Mouse (Mus musculus): Measurements from ENCODE around the gene Ubxn10. TPM values are rescaled to one million over a fixed set of nuclear protein-coding genes. Genes with fewer than 3 reads are reported as not detected.

The Ubxn10 gene
- polyA plus RNA-seq, 1 experiment from 2014 or later, result 10.3 TPM

DNA sequence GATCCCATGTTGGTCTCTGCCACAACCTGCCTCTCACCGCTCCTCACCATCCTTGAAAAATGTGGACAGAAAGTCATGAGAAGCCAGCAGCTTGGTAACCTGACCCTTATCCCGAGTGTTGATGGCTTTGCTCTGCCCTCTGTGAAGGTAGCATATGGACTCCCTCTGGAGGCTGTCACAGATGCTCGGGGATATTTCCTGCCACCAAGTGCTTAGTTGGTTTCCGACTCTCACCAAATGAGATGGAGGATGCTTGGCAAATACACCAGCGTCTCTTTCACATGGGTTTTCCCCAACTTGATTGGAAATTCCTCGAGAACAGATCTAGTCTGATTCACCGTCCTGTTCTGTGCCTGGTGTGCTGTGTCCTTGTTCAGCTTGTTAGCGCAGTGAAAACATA is 24.3 kb downstream of the Ubxn10 start:
- no peak overlapping the region for H3K4me2 ChIP-seq (replicated peaks)
- no peaks in the 10 kb centered on the region for H3K4me1 ChIP-seq
- H3K9ac ChIP-seq, result no peak overlapping the region
- H3K9me3 ChIP-seq (replicated peaks), result no peaks in the 10 kb centered on the region
- no peak overlapping the region for H3K27ac ChIP-seq (replicated peaks)
- H3K36me3 ChIP-seq, result no peaks in the 10 kb centered on the region
- H3K4me3 ChIP-seq (replicated peaks), result no peak overlapping the region
- no peak for ATAC-seq (ENCODE audit: insufficient number of reproducible peaks, low FRiP score, low TSS enrichment, low read depth)
- H3K27me3 ChIP-seq, result no peaks in the 10 kb centered on the region; the same call in 1 of the 2 replicates
- 66% methylated on average over 8 of the region's 8 CpGs for WGBS

DNA sequence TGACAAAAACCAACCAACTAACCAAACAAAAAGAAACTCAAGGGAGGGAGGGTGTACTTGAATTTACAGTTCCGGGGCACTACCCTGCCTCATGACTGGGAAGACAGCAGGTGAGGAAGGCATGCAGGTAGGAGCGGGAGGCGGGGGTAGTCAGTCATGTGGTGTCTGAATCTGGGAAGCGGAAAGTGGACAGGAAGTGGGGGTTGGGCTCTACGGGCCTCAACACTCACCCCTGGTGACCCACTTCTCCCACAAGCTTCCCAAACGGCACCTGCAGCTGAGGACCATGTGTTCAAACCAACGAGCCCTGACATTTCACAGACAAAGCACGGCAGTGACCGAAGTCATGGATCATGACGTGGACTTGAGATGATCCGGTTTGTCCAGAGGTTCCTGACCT is 24.9 kb downstream of the Ubxn10 start:
- no peaks in the 10 kb centered on the region for H3K36me3 ChIP-seq
- no peaks in the 10 kb centered on the region for H3K4me1 ChIP-seq
- ATAC-seq (ENCODE audit: insufficient number of reproducible peaks, low FRiP score, low TSS enrichment, low read depth), result no peak
- no peak overlapping the region for H3K9ac ChIP-seq
- H3K9me3 ChIP-seq (replicated peaks), result no peaks in the 10 kb centered on the region
- no peak overlapping the region for H3K4me2 ChIP-seq (replicated peaks)
- WGBS, result 85% methylated on average over 11 of the region's 11 CpGs
- H3K27ac ChIP-seq (replicated peaks), result no peak overlapping the region
- H3K4me3 ChIP-seq (replicated peaks), result no peak overlapping the region
- no peaks in the 10 kb centered on the region; the same call in 1 of the 2 replicates for H3K27me3 ChIP-seq

DNA sequence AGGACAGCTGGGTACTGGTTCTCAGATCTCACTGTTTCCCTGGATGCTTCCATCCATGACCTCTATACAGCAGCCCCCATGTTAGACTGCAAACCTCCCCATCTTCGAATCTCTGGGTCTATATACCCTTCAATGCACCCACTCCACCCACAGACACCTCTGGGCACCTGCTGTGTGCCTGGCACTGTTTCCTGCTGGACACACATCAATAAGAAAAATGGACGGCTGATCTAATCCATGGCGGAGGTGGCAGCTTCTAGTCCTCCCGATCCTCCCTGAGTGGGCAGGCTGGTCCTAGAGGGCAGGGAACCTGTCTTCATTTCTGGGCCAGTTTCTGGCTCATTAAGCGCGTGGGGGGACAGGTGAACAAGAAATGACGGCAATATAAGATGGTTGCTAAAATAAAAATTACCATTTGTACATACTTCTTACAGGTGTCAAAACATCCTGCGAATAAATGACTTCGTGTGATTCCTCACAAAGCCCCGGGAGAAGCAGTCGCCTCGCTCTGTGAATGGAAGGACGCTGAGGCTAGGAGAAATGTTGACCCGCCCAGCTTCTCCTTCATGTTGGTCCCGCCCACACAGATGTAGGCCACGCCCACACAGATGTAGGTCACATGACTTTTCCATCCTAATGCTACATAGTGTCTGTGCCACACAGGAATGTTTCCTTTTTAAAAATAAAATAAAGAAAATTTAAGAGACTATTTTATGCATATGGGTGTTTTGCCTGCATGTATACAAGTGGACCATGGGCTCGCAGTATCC is 25.7 kb downstream of the Ubxn10 start:
- H3K27me3 ChIP-seq, result no peaks in the 10 kb centered on the region; the same call in 1 of the 2 replicates
- no peak for ATAC-seq (ENCODE audit: insufficient number of reproducible peaks, low FRiP score, low TSS enrichment, low read depth)
- H3K9ac ChIP-seq, result no peak overlapping the region
- H3K4me2 ChIP-seq (replicated peaks), result no peak overlapping the region
- no peak overlapping the region for H3K27ac ChIP-seq (replicated peaks)
- no peaks in the 10 kb centered on the region for H3K4me1 ChIP-seq
- H3K4me3 ChIP-seq (replicated peaks), result no peak overlapping the region
- WGBS, result 65% methylated on average over 17 of the region's 17 CpGs
- no peaks in the 10 kb centered on the region for H3K9me3 ChIP-seq (replicated peaks)
- H3K36me3 ChIP-seq, result no peaks in the 10 kb centered on the region

DNA sequence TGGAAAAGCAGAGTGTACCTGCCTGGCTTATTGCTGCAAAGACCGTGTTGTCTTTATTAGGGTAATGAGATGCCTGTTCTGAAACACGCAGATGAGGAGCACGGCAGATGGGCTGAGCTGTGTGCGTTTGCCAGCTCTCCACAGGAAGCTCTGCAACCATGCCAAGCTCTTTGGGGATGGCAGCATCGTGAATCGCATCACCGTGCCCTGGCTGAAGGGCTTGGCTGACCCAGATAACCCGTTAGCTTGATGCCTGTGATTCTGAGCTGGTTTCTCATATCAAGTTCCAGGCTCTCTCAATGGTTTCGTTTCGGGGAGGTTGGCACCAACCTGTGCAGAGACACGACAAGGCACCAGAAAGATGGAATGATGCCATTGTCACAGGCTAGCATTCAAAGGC is 26.3 kb downstream of the Ubxn10 start:
- Histone ChIP-seq H3K4me3 (replicated peaks) (no peak overlapping the region), H3K9me3 (replicated peaks) (no peaks in the 10 kb centered on the region), H3K4me1 (no peaks in the 10 kb centered on the region), H3K27me3 (no peaks in the 10 kb centered on the region), H3K27ac (replicated peaks) (no peak overlapping the region), H3K36me3 (no peaks in the 10 kb centered on the region), H3K9ac (no peak overlapping the region), H3K4me2 (replicated peaks) (no peak overlapping the region)
- WGBS, result 76% methylated on average over 11 of the region's 11 CpGs
- ATAC-seq (ENCODE audit: insufficient number of reproducible peaks, low FRiP score, low TSS enrichment, low read depth), result no peak

DNA sequence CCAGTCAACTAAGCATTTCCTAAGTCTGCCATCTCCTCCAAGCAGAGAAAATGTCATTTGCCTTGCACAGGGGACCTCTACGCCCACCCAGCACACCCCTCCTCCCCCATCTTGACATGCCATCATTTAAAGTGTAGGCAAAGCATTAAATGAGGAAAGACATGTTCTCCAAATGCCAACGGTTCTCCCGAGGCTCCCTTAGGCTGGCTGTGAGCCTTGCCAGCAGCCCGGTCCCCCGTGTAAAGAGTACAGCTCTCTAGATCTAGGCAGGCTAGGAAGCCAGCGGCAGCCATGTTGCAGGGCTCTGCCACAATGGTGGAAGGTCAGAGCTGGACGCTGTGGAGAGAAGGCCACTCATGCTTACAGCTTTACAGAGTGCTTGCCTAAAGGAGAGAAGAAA is 27.0 kb downstream of the Ubxn10 start:
- 61% methylated on average over 7 of the region's 7 CpGs for WGBS
- no peaks in the 10 kb centered on the region for H3K36me3 ChIP-seq

DNA sequence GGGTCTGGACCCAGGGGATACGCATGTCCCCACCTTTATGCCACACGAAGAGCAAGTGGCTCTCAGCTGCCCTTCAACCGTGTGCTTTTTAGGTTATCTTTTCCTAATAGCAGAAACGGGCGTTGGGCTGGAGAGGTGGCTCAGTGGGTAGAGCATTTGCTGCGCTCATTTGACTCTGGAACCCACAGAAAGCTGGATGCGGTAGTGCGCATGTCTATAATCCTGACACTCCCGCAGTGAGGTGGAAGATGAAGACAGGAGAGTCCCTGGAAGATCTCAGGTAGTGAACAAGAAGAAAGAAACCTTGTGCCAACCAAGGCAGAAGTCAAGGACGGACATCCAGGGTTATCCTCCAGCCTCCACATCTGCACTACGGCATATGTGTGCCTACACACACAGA is 27.7 kb downstream of the Ubxn10 start:
- Histone ChIP-seq H3K27ac (replicated peaks) (no peak overlapping the region), H3K36me3 (no peaks in the 10 kb centered on the region), H3K4me3 (replicated peaks) (no peak overlapping the region), H3K9me3 (replicated peaks) (no peaks in the 10 kb centered on the region), H3K4me2 (replicated peaks) (no peak overlapping the region), H3K27me3 (no peaks in the 10 kb centered on the region), H3K9ac (no peak overlapping the region), H3K4me1 (no peaks in the 10 kb centered on the region)
- no peak for ATAC-seq (ENCODE audit: insufficient number of reproducible peaks, low FRiP score, low TSS enrichment, low read depth)
- WGBS, result 84% methylated on average over 11 of the region's 11 CpGs

More for the DNA sequence above, 27.0 kb downstream of the Ubxn10 start:
- H3K27ac ChIP-seq (replicated peaks), result no peak overlapping the region
- ATAC-seq (ENCODE audit: insufficient number of reproducible peaks, low FRiP score, low TSS enrichment, low read depth), result no peak
- no peaks in the 10 kb centered on the region for H3K27me3 ChIP-seq
- H3K4me3 ChIP-seq (replicated peaks), result no peak overlapping the region
- no peaks in the 10 kb centered on the region for H3K9me3 ChIP-seq (replicated peaks)
- H3K4me1 ChIP-seq, result no peaks in the 10 kb centered on the region
- H3K4me2 ChIP-seq (replicated peaks), result no peak overlapping the region
- H3K9ac ChIP-seq, result no peak overlapping the region

DNA sequence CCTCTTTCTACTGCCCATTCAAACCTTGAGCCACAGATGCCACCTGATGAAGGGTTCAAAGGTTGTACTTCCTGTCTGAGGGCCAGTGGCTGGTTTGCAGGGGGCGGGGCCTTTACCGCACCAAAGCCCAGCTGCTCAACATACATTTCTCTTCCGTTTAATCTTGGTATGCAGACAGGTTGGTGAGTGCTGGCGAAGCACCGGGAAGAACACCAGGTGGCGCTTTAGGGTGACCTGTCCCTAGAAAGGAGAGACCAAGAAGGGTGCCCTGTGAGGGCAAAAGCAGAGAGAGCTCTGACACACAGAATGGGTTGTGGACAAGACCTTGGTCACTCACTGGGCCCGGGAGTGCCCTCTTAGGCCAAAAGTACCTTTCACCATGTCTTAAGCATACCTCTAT is 28.3 kb downstream of the Ubxn10 start:
- Histone ChIP-seq H3K4me1 (no peaks in the 10 kb centered on the region), H3K36me3 (no peaks in the 10 kb centered on the region), H3K27ac (replicated peaks) (no peak overlapping the region), H3K9me3 (replicated peaks) (no peaks in the 10 kb centered on the region), H3K9ac (no peak overlapping the region), H3K4me2 (replicated peaks) (no peak overlapping the region), H3K4me3 (replicated peaks) (no peak overlapping the region), H3K27me3 (no peaks in the 10 kb centered on the region)
- 11% methylated on average over 7 of the region's 7 CpGs for WGBS
- no peak for ATAC-seq (ENCODE audit: insufficient number of reproducible peaks, low FRiP score, low TSS enrichment, low read depth)

DNA sequence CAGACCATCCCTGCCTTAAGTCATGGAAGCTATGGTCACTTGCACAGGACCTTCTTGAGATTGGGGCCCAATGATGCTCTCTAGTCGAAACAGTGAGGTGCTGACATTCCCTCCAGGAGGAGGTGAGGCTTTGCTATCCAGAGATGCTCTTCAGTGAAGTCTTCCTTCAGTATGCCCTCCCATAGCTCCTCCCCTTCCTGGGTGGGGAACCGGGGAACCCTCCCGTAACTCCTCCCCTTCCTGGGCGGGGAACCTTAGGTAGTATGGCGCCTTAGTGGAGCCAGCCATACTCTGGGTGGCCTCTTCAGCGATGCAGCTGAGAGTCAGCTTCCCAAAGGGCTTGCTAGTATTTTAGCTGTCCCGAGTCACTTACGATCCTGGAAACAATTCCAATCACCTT is 30.3 kb downstream of the Ubxn10 start:
- H3K4me3 ChIP-seq (replicated peaks), result no peak overlapping the region
- no peak for ATAC-seq (ENCODE audit: insufficient number of reproducible peaks, low FRiP score, low TSS enrichment, low read depth)
- no peak overlapping the region for H3K4me2 ChIP-seq (replicated peaks)
- H3K9me3 ChIP-seq (replicated peaks), result no peaks in the 10 kb centered on the region
- no peak overlapping the region for H3K27ac ChIP-seq (replicated peaks)
- 92% methylated on average over 8 of the region's 8 CpGs for WGBS
- H3K27me3 ChIP-seq, result no peaks in the 10 kb centered on the region
- no peak overlapping the region for H3K9ac ChIP-seq
- H3K4me1 ChIP-seq, result no peaks in the 10 kb centered on the region
- H3K36me3 ChIP-seq, result no peaks in the 10 kb centered on the region

DNA sequence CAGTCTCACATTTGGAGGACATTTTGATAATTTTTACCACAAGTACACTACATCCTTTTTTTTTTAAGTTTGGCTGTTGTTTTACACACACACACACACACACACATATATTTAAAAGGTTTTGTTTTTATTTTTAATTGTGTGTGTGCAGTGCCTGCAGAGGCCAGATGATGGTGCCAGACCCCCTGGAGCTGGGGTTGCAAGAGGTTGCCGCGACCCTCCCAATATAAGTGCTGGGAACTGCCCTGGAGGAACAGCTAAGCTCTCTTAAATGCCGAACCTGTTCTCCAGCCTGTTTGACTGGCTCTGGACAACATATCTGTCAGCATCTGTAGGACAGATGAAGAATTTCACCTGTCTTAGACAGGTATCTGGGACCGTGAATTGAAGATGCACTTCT is 32.8 kb downstream of the Ubxn10 start:
- Histone ChIP-seq H3K4me2 (replicated peaks) (no peak overlapping the region), H3K4me3 (replicated peaks) (no peak overlapping the region), H3K4me1 (no peaks in the 10 kb centered on the region), H3K27ac (replicated peaks) (no peak overlapping the region), H3K9ac (no peak overlapping the region), H3K27me3 (no peaks in the 10 kb centered on the region), H3K36me3 (no peaks in the 10 kb centered on the region), H3K9me3 (replicated peaks) (no peaks in the 10 kb centered on the region)
- ATAC-seq (ENCODE audit: insufficient number of reproducible peaks, low FRiP score, low TSS enrichment, low read depth), result no peak
- WGBS, result 66% methylated on average over 4 of the region's 4 CpGs

DNA sequence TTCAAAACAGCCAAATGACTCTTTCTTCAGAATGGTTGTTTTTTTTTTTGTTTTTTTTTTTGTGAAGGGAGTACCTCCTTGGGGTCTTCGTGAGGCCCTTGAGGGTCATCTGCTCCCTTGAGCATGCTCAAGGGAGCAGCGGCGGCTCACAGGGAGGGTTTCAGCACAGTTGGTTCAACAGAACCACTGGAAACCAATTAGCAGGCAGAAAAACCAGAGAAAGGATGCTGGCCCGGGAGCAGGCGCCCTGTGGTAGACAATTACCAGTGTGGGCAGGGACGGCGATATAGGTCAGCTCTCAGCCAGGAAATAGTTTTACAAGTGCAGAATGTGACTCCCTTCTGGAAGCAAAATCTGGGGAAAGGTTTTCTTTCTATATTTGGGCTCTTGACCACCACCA is 33.4 kb downstream of the Ubxn10 start:
- no peaks in the 10 kb centered on the region for H3K9me3 ChIP-seq (replicated peaks)
- no peak overlapping the region for H3K4me2 ChIP-seq (replicated peaks)
- ATAC-seq (ENCODE audit: insufficient number of reproducible peaks, low FRiP score, low TSS enrichment, low read depth), result no peak
- no peaks in the 10 kb centered on the region for H3K27me3 ChIP-seq
- 54% methylated on average over 7 of the region's 7 CpGs for WGBS
- no peak overlapping the region for H3K9ac ChIP-seq
- no peak overlapping the region for H3K4me3 ChIP-seq (replicated peaks)
- H3K27ac ChIP-seq (replicated peaks), result no peak overlapping the region
- H3K4me1 ChIP-seq, result no peaks in the 10 kb centered on the region
- H3K36me3 ChIP-seq, result no peaks in the 10 kb centered on the region

DNA sequence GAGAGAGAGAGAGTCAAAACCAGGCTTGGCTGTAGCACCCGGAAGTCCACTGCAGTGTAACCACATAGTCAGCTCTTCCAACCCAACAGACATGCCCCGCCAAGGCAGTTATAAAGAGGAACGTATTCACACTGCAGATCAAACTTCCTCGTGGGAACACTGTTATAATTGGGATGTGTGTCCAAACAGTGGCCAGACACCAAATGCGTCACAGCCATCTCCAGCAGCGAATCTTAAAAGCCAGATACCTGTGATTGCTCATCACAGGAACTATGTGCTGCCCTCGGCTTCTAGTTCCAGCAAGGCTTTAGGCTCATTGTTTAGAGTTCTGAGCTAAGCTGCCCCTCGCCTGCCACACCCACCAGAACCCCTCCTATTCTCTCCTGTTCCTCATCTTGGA is 34.4 kb downstream of the Ubxn10 start:
- H3K4me1 ChIP-seq, result no peaks in the 10 kb centered on the region
- 69% methylated on average over 8 of the region's 8 CpGs for WGBS
- no peaks in the 10 kb centered on the region for H3K9me3 ChIP-seq (replicated peaks)
- H3K36me3 ChIP-seq, result no peaks in the 10 kb centered on the region
- H3K9ac ChIP-seq, result no peak overlapping the region
- H3K4me2 ChIP-seq (replicated peaks), result no peak overlapping the region
- ATAC-seq (ENCODE audit: insufficient number of reproducible peaks, low FRiP score, low TSS enrichment, low read depth), result no peak
- H3K4me3 ChIP-seq (replicated peaks), result no peak overlapping the region
- no peak overlapping the region for H3K27ac ChIP-seq (replicated peaks)
- H3K27me3 ChIP-seq, result no peaks in the 10 kb centered on the region

DNA sequence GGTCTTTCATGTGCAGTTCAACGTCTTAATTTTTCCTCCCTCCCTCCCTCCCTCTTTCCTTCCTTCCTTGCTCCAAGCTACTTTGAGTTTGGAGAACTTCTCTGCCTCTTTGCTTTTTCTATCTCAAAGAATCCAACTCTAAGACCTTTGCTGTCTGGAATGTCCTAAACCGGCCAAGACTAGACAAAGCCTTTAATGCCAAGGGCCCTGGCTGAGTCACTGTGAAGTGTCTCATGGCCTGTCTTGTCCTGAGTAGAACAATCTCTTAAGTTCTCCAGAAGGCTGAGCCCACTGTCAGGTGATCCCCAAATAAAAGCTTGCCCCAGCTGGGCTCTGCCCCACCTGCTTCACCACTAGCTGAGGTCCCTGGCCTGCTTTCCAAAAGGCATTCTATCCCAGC is 34.9 kb downstream of the Ubxn10 start:
- H3K4me3 ChIP-seq (replicated peaks), result no peak overlapping the region
- no peaks in the 10 kb centered on the region for H3K9me3 ChIP-seq (replicated peaks)
- H3K4me2 ChIP-seq (replicated peaks), result no peak overlapping the region
- no peak overlapping the region for H3K27ac ChIP-seq (replicated peaks)
- no peaks in the 10 kb centered on the region for H3K36me3 ChIP-seq
- H3K27me3 ChIP-seq, result no peaks in the 10 kb centered on the region; the same call in 1 of the 2 replicates
- WGBS, result 72% methylated on average over 2 of the region's 2 CpGs
- H3K4me1 ChIP-seq, result no peaks in the 10 kb centered on the region
- H3K9ac ChIP-seq, result no peak overlapping the region
- ATAC-seq (ENCODE audit: insufficient number of reproducible peaks, low FRiP score, low TSS enrichment, low read depth), result no peak
